Mouse (Mus musculus): ENCODE data around the gene Fnip2.

- TF ChIP-seq CTCF (IDR thresholded peaks at IDR 0.05; ENCODE audit: borderline replicate concordance, extremely low read depth, insufficient read depth, insufficient read length) (no peak), POLR2A (IDR thresholded peaks at IDR 0.05; ENCODE audit: borderline replicate concordance, extremely low read depth, insufficient read depth, insufficient read length, poor library complexity, severe bottlenecking) (no peak)
Measured at GRCm38 (mm10) chr3:79491614-79492013, 76.0 kb downstream of the Fnip2 start.
